Mouse (Mus musculus): ENCODE measurements around the gene Csf2rb.
"Not testable (repeated sequence)": the region's sequence is repeated elsewhere in the genome, so short reads cannot be mapped to it uniquely, and the experiment has no call there.

DNA sequence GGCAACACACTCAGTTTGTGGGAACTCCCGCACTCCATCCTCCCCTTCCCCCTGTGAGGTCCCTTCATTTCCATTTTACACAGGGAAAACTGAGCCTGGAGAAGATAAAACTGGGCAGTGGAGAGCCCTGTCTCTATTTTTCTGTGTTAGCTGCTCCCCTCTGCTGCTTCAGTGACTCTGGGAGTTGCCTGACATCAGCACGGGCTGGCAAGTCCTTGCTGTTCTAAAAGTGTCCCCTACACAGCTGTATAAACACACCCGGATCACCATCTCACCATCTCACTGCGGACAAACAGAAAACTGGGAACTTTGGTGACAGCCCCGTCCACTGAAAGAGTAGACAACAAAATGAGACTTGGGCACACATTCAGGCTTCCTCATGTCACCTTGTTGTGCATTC lies 35.8 kb upstream of the Csf2rb start:
- TF ChIP-seq CTCF (IDR thresholded peaks at IDR 0.05; ENCODE audit: control insufficient read depth, insufficient read depth, insufficient replicate concordance, low read depth, low read length); POLR2A (IDR thresholded peaks at IDR 0.05; ENCODE audit: control insufficient read depth, low read depth, low read length): not testable (repeated sequence)

Data from testis, adult 2 months (tissue).